Mouse (Mus musculus) CD4-positive helper T cell, adult 2 months (primary cell): ENCODE data around the gene Stk4.

Source experiments
- DNase-seq: peaks from one replicate; pipeline ENCODE4 v3.0.0-alpha.2; 2012; ENCODE audit warnings: low read depth, missing footprints, low spot score

The Stk4 gene

DNA sequence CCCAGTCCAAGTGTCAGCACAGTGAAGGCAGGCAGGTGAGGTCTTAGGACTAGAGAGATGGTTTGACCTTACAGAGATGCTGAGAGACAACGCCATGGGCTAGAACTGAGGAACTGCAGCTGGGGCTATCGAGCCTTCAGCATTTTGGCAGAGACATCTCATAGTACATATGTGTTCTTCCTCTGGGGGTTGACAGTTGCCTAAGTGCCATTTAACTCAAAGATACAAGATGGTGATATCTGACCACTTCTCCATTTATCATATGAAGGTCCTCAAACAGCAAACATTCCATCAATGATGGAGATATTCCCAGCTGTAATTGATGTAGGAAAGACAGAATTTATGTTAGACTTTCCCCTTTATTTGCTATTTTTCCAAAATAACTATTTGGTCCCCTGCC is 57.2 kb downstream of the Stk4 start:
- no peak for DNase-seq

DNA sequence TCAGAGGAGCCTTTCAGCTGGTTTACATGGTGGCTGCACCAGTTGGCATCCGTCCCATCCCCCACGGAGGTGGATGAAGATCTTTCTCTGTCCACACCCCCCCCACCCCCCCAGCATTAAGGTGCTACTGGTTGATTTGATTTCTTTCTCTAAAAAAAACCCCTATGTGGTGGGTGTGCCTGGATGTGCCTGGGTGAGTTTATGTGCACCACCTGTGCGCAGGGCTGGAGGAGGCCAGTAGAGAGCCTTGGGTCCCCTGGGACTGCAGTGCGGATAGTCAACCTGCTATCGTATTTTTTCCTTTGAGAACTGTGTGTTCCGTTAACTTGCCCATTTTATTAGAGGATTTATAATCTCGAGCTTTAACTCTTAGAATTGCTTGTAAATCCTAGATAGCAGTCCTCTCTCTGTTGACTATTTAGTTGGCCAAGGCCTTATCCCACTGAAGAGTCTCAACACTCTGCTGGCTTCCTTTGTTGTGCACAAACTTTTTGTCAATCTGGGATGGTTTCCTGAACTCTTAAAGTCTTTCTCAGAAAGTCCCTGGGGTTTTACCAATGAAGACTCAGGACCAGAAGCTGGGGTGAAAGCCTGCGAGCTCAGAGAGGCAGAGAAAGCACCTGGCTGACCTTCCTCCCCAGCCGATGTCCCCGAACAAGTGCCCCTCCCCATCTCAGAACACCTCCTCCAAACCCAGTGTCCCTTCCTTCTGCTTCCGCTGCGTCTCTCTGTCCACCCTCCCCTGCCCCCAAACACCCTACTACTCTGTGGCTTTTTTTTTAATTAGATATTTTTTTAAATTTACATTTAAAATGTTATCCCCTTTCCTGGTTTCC is 58.7 kb downstream of the Stk4 start:
- DNase-seq, result no peak

DNA sequence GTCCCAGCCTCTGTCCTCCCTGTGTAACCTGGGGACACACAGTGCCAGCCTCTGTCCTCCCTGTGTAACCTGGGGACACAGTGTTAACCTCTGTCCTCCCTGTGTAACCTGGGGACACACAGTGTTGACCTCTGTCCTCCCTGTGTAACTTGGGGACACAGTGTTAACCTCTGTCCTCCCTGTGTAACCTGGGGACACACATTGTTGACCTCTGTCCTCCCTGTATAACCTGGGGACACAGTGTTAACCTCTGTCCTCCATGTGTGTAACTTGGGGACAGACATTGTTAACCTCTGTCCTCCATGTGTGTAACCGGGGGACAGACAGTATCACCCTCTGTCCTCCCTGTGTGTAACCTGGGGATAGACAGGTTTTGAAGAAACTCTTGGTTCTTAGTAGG is 61.5 kb downstream of the Stk4 start:
- DNase-seq, result no peak

DNA sequence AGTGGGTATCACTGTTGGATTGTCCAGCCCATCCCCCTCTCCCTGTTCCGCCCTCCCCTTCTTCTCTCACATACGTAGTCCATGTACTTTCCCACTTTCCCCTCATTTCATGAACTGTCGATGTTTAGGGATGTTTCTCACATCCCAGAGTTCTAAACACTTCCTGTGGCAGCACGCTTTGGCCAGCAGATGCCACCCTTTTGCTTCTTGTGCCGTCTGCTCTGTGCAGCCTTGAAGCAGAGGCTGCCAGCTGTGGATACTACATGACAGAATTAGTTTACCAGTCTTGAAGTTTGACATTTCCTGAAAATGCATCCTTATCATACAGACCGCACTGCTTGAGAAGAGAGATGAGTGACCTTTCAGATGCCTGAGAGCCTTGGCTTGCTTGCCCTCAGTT is 64.4 kb downstream of the Stk4 start:
- DNase-seq, result no peak

DNA sequence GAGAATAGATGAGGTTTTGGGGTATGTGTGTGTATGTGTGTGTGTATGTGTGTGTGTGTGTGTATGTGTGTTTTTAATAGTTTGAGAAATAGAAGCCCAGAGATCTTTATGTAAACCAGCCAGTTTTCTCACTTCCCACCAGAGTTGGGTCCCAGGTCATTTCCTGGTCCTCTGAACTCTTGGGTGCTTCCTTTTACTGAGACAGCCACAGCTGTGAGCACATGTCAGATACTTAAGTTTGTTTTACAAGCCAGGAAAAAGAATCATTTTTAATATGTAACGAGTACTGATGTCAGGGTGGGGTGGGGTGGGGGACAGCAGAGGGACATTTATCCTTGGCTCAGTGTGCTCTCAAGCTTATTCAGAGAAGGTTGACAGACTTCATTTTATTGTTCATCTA is 65.2 kb downstream of the Stk4 start:
- DNase-seq, result no peak

DNA sequence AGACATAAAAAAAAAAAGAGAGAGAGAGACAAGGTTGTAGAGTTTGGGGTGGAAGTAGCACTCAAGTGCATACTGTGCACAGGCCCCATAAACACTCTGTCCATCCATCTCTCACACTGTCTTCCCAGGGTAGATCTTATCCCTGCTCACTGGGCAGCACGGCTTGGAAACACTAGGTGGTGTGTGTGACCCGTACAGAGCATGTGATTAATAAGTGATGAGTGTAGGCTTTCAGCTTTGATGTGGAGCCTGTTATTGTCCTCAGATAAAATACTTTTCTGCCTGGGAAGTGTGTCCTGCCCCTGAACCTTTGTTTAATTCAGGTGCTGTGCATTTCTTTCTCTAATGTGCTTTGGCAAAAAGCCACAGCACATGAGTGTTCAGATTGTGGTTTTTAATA is 66.3 kb downstream of the Stk4 start:
- no peak for DNase-seq

DNA sequence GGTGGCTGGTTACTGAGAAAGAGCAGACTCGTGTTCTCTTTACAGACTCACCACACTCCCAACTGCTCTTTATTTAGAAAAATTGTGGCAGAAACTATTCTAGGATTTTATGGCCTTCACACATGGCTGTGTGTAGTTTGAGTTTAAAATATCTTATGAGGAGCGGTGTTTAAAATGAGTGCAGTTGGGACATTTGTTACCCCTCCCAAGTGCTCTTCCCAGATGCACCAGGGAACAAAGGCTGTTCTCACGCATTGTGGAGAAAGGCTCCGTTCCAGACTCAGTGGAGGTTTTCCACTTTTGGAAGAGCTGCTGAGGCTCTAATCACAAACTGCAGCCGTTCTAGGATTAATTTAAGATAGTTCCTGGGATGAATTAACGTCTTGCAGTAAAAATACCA is 67.6 kb downstream of the Stk4 start:
- no peak for DNase-seq

DNA sequence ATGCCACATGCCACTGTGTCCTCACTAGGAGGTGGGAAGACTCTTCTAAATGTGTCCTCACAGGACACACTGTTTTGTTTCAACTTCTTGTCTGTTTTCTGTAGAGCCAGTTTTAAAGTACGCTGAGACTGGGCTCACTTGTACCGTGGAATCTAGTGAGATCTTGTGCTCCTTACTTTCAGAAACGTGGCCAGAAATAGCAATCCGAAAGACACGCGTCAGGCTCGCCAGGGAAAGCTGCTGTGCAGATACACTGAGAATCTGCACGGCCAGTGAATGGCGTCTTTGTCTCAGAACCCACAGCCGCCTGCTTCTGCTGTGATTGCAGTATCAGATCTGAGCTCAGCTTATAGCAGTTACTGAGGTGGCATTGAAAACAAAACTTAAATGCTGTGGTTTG is 71.9 kb downstream of the Stk4 start:
- no peak for DNase-seq

DNA sequence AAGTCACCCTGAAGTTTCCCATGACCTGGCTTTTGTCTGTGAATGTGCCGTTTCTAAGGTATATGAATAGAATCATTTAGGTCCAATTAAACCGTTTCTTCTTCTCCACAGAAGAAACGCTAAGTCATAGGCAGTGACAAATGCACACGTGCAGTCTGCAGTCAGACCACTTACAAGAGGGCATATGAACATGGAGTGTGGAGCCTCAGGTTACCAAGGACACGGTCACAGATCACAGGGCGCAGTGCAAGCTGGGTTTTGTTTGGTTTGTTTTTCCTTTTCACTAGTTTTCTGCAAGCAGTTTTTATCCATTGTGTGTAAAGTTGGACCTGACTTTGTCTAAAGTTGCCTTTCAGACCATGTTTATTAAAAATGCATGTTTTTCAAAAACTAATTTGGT is 73.9 kb downstream of the Stk4 start:
- DNase-seq, result no peak

DNA sequence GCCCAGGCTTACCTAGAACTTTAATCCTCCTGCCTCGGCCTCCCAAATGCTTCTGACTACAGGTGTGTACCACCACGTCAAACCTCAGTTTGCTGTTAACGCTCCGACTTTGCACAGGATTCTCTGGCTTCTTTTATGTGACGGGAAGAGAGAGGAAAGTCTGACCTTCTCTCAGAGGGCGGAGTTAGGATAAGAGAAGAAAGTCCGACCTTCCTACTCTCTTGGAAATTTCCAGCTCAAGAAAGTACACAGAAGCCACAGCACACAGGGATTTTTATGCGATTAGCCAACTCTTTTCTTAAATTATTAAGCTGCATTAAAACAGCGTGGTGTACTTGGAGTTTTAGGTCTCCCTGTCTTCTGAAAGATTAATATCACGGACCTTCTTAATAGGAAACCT is 74.4 kb downstream of the Stk4 start:
- DNase-seq, result no peak

DNA sequence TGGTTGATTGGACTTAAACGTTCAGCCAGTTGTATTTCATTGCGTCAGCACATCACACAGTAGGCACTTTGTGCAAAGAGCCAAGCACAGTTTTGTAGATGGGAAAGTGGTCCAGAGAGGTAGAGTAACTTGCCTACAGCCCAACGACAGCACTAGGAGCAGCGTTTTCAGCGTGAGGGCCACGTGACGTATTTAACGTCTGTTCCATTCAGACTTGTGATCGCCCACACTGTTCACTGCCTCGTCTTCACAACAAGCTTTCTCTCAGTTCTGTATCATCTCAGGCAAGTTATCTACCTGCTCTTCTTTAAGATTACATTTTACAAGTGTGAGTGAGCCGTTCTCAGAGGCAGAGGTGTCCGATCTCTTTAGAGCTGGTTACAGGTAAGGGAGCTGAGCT is 76.4 kb downstream of the Stk4 start:
- DNase-seq, result no peak

DNA sequence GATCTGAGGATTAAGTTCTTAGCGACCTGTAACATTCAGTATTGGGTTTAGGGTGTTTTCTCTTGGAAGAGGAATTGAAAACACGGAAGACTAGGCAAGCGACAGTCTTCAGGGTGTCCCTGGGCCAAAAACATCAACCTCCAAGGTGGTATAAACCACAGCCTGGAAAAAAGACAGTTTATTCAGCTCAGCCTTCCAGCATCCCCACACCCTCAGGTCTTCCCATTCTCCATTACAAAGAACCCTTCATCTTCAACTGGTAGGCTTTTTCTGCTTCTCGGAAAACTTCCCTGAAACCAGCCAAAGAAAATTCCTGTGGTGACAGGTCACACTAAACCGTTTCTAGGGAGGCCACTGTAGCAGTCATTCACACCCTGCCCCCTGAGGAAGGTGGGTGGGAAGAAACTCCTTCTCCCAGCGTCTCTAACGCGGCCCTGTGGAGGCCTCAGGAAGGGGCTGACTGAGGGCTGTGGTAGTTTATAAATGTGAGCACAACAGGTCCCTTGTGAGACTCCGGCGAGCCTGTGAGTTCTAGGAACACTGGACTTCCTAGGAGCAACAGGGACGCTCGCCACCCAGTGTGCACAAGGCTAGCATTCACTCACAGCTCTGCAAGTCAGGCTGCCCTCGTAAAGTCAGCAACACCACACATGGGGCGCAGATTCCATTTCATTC is 80.1 kb downstream of the Stk4 start:
- no peak for DNase-seq

DNA sequence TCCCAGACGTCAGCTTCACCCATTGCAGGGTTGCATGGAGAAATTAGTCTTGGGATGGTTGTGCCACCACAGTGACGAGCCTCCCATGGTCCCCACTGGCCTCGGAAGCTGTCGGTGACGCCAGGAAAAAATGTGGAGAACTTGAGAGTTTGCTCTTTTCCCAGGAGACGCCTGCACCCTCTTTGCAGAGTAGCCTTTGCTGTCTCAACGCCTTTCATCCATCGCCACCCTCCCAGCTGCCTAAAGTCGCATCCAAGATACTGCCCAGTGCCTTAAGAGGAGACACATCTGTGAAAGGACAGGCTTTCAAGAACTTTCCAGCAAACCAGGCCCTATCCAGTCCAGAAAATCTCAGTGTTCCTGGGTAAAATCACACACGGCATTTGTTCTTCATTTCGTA is 82.2 kb downstream of the Stk4 start:
- DNase-seq, result no peak

DNA sequence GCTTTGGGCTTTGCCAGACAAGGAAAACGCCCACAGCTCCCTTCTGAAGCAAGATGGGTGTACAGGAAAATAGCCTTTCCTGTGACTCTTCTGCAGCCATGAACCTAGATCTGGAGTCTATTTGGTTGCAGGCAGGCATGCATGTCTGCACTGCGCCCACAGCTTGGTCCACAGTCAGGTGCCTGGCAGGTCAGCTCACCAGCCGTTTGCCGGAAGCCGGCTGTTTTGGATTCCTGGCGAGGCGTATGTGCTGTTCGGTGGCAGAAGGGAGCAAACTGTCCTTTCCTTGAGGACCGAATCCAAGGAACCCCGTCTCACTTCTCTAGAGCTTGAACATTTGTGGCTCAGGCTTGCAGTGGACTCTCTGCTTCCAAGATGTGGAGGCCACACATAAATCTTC is 83.9 kb downstream of the Stk4 start:
- no peak for DNase-seq

DNA sequence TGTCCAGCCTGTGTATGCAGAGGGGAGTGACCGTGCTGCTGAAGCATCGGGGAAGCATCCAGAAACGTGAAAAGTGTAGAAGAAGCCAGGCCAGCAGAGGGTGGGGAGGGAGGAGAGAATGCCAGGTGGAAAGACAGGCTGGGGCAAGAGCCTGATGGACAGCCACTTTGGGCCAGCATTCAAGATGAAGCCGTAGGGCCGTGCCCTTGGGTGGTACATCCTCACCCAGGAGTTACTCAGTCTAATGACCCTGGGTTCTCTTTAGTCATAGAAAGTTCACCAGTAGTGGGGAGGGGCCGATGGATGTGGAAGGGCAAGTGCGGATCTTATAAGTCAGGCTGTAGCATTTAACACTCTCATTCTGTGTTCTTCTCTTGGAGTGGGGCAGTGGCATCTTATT is 86.0 kb downstream of the Stk4 start:
- DNase-seq, result no peak

DNA sequence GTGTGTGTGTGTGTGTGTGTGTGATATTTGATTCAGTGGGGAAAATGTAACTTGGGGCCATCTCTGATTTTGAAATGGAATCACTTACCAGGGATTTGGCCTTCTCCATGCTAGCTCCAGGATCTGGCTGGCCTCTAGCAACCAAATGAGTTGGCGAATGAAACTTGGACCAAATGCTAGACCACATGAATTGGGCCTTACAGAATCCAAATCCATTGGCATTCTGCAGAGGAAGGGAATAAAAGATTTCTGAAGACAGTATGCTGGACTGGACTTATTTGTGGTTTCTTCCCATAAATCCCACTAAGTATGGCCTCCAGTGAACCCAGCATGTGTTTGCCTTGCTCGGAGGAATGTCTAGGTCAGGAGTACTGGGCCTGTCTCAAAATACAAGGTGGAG is 88.7 kb downstream of the Stk4 start:
- no peak for DNase-seq

DNA sequence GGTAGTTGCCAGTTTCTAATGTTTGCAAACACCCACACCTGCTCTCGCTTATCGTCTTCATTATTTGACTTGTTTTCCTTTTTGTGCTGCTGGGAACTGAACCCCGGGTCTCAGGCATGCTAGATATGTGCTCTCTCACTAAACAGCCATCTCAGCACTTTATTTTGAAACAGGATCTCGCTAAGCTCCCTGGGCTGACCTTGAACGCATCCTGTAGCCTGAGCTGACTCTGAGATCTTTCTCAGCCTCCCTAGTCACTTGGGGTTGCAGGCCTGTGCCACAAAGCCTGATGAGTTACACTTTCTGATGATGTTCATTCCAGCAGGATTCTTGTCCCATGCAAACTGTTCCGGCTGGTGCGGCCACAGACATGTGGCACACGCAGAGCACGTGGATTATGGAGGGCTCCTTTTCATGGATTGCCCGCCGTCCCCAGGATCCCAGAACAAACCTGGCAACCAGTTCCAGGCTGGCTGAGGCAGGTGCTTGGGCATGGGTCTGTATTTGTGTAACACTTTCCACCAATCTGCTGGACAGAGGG is 91.5 kb downstream of the Stk4 start:
- no peak for DNase-seq

DNA sequence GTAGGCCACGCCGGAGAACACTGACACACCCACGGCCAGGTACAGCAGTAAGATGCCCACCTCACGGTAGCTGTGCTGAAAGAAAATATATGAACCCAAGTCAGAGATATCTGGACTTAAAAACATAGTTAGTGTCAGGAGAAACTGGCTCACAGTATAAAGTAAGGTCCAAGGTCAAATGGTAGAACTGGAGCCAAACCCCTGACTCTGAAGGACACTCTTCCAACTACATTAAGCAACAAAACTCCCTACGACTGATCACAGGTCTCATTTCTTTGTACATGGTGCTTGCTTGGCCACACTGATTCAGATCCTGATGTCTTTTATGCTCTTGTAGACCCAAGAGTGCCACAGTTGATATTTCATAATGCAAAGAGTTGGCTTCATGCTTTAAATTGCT is 94.8 kb downstream of the Stk4 start:
- no peak for DNase-seq

DNA sequence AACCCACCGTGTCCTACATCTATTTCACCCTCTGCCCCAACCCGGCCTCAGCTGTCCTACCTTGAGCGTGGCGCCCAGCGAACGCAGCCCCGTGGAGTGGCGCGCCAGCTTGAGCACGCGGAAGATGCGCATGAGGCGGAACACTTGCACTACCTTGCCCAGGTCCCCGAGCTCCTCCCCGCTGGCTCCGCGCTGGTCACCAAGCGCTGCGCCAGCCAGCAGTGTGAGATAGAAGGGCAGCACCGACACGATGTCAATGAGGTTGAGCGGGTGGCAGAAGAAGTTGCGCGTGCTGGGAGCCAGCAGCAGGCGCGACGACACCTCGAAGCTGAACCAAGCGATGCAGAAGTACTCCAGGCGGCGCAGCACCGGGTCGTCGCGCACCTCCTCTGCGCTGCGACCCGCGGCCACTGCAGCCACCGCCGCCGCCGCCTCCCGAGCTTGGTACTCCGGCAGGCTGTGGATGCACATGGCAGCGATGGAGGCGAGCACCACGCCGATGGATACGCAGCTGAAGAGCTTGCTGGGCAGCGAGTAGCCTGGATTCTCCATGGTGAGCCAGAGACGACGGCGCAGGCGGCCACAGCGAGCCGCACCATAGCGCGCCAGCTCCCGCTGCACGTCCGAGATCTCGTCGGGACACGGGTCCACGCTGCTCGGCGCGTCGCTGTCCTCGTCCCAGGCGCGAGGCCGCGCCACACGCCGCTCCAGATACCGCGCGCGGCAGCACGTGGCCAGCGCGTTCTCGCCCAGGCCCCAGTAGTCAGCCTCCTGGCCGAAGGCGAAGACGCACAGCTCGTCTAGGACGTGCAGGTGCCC is 97.8 kb downstream of the Stk4 start:
- DNase-seq, result no peak

DNA sequence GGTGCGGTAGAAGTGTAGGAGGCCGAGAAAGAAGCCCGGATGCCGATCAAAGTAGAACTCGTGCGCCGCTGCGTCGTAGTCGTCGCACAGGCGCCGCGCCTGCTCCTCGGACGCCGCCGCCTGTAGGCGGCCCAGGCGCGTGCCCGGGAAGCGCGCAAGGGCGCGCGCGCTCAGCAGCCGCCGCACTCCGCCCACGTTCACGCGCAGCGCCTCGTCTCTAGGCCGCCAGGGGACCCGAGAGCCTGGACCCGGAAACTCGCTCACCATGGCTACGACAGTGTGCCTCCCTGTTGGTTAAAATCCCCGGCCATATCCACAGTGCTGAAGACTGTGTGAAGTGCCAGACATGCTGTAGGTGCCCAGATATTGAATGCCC is 98.4 kb downstream of the Stk4 start:
- DNase-seq, result peak; percentile 70

DNA sequence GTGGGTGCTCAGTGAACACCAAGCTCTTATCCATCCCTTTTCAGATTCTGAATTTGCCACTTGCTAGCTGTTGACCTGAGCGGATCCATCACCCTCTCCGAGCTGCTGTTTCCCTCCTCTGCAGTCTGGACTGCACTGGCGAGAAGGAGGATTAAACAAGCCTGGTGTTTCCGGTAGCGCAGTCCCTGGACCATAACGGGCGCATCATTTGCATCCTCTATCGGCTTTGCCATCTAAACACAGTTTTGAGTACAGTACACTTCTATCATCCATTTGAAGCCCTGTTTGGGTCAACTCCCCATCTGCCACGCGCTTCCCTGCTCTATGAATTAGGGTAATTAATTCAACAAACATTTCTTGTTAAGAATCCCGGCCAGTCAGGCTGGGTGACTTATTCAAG is 100.2 kb downstream of the Stk4 start:
- DNase-seq, result no peak

DNA sequence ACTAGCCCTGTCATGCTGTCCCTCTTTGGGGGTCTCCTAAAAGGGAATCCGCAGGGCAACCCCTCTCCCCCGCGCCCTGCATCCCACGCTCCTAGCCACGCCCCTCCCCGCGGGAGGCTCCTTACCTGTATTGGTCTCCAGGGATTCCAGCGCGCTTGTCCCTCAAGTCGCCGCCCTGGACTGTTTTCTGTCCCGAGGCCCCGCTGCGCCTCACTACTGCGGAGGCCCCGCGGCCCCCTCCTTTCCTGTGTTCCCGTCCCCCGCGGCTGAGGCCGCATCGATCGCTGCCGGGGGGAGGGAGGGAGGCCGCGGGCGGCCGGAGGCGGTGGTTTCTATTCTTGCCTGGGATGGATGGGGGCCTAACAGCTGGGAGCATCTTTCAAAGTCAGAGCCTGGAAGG is 100.8 kb downstream of the Stk4 start, which contains the start of gene Kcns1:
Gene Kcns1 (minus strand): TSS at position 212 of the 400 bp plus-strand sequence.
- DNase-seq, result no peak
